Mouse (Mus musculus) brown adipose tissue, adult 24 weeks (tissue): Measurements from ENCODE around the gene Cfap58. TPM values are rescaled to one million over a fixed set of nuclear protein-coding genes. Genes with fewer than 3 reads are reported as not detected.

ENCODE experiments used
- H3K27ac ChIP-seq: fragments of 200-500 bp; replicated peaks from 2 replicates; pipeline ENCODE4 v1.5.1; 2012; ENCODE audit warnings: low read depth, mild to moderate bottlenecking, low read length
- H3K4me1 ChIP-seq: fragments of 200-500 bp; 2 replicates; pipeline ENCODE4 v1.6.1; 2012; ENCODE audit warnings: low read length, mixed read lengths; ENCODE audit not compliant: control insufficient read depth, insufficient read depth, insufficient read length
- H3K4me3 ChIP-seq: fragments of 200-500 bp; 2 replicates; pipeline ENCODE4 v1.5.1; 2012; ENCODE audit warnings: low read depth, mild to moderate bottlenecking, low read length, moderate library complexity; ENCODE audit not compliant: insufficient read depth
- polyA plus RNA-seq: library from polyadenylated mRNA; stranded (reverse); fragments of >200 nt; gene quantifications from 2 replicates; pipeline ENCODE4 v1.2.4, GENCODE M21; 2012; ENCODE audit not compliant: missing spikeins, insufficient read depth, insufficient read length

Cfap58 gene
- polyA plus RNA-seq: not detected in 2 replicates

DNA sequence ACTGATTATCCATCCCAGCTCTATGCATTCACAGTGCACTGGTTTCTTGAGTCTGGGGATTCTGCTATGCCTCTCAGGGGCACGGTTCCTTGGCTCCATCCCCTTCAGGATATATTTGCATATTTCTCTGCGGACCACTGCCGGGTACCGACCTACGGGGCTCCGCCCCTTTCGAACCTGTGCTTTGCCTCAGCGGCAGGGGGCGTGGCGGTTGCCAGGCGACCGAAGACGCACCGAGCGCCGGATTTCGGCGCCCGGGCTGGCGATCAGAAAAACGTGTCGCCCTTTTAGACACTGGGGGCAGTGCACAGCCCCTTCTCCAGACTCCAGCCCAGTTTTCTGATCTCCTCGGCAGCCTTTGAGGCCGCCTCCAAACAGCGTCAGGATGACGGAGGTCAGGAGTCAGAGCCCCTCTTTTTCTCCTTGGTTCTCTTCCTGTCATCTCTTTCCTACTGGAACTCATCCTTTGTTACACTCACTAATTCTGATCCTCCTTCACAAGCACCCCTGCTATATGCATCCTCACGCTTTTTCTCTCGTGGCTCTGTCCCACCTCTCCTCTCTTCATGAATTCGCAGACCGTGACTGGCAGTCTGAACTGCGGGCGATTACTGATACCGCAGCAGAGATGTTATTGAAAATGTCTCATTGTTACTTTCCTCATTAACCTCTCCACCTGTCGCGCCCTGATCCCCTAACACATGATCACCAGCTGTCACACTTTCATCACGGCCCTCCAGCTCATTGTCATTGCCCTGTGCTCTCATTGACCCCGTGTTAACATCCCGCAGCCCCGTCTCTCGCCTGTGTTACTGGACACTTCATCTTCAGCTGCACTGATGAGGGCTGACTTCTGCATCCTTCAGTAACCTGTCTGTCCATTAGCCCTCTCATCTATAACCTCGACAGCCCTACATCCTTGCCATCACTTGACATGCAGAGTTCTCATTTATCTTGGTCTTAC is at the start of gene Cfap58:
TSS of gene Cfap58 (plus strand) at position 233 of the 964 bp plus-strand sequence.
- peak within 1 kb of the TSS; percentile 49 for H3K4me3 ChIP-seq
- no peak within 1 kb of the TSS for H3K27ac ChIP-seq
- H3K4me1 ChIP-seq: no peaks in the 10 kb centered on the region

DNA sequence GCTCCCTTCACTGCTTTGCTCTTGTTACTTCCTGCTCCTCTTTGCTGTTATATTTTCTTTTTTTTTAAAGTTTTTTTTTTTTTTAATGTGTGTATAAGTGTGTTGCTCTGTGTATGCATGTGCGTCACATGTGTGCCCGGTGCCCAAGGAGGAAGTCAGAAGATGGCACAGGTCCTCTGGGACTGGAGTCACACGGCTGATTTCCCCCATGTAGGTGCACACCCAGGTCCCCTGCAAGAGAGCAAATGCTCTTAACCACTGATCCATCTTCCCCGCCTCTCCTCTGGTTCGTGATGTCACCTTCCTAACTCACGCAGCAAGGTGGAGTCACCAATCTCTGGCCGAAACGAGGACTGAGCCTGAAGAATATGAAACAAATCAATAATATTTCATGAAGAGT is 49.4 kb upstream of the Cfap58 start:
- Histone ChIP-seq H3K27ac (no peak overlapping the region), H3K4me1 (peaks cover 7% of the 10 kb centered on the region; the same call in 1 of the 2 replicates), H3K4me3 (no peak overlapping the region)

- peak overlapping the region; percentile 44 for H3K4me3 ChIP-seq
- peak overlapping the region; percentile 92 for H3K27ac ChIP-seq
- H3K4me1 ChIP-seq: peaks cover 7% of the 10 kb centered on the region; the same call in 1 of the 2 replicates
Measured at GRCm38 (mm10) chr19:47890489-47891130, 46.9 kb upstream of the Cfap58 start.

DNA sequence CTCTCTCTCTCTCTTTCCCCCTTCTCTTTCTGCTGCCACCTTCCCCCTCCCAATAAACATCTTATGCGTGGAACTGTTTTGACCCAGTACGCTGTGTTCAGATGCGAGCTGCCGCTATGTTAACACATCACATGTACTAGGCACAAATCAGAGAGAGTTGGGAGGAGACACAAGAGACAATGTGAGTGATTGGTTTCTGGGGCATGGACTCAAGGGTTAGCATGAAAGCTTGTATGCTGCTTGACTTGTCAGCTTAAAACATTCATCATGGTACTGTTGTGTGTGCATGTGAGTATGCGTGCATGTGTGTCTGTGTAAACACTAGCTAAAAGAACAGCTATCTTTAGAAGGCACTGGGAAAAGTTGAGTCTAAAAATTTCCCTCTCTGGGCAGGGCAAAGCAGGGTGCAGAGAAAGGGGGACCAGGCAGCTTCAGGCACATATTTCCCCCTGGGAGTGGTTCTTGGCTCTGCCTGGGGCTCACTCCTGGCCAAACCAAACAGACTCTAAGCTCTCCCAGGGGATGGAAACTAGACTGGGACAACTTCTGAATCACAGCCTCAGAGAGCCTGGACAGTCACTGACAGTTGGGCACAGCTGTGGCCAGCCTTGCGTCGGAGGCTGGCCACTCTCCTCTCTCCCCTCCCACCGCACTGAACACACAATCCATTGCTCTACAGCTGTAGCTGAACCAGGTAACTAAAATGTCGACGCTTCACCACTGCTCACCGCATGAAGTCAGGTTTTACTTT is 45.7 kb upstream of the Cfap58 start:
- no peak overlapping the region for H3K4me3 ChIP-seq
- H3K4me1 ChIP-seq: peaks cover 7% of the 10 kb centered on the region; the same call in 1 of the 2 replicates
- peak overlapping the region; percentile 92 for H3K27ac ChIP-seq

GRCm38 (mm10) chr19:47893092-47893491 is 44.4 kb upstream of the Cfap58 start:
- Histone ChIP-seq H3K27ac (no peak overlapping the region), H3K4me3 (no peak overlapping the region), H3K4me1 (peaks cover 7% of the 10 kb centered on the region; the same call in 1 of the 2 replicates)

- Histone ChIP-seq H3K4me3 (no peak overlapping the region), H3K27ac (no peak overlapping the region), H3K4me1 (peaks cover 19% of the 10 kb centered on the region)
Measured at GRCm38 (mm10) chr19:47898472-47899079, 38.9 kb upstream of the Cfap58 start.

DNA sequence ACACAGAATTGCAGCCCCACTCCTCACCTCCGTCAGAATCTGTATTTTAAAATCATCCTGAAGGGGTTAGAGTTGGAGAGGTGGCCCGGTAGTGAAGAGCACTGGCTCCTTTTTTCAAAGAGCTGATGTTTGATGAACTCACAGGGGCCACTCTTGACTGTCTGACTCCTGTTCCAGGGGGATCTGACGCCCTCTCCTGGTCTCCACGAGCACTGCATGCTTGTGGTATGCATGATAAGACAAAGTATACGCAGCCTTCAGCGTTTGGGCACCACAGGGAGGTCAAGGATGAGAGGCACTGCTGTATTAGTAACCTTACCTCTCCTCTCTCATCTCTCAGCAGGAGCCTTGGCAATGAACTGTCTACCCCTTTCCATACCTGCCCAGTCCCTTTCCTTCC is 37.5 kb upstream of the Cfap58 start:
- no peak overlapping the region for H3K4me3 ChIP-seq
- H3K4me1 ChIP-seq: peaks cover 20% of the 10 kb centered on the region
- no peak overlapping the region for H3K27ac ChIP-seq

GRCm38 (mm10) chr19:47900558-47900957 is 36.9 kb upstream of the Cfap58 start:
- Histone ChIP-seq H3K4me1 (peaks cover 20% of the 10 kb centered on the region), H3K4me3 (no peak overlapping the region), H3K27ac (no peak overlapping the region)

DNA sequence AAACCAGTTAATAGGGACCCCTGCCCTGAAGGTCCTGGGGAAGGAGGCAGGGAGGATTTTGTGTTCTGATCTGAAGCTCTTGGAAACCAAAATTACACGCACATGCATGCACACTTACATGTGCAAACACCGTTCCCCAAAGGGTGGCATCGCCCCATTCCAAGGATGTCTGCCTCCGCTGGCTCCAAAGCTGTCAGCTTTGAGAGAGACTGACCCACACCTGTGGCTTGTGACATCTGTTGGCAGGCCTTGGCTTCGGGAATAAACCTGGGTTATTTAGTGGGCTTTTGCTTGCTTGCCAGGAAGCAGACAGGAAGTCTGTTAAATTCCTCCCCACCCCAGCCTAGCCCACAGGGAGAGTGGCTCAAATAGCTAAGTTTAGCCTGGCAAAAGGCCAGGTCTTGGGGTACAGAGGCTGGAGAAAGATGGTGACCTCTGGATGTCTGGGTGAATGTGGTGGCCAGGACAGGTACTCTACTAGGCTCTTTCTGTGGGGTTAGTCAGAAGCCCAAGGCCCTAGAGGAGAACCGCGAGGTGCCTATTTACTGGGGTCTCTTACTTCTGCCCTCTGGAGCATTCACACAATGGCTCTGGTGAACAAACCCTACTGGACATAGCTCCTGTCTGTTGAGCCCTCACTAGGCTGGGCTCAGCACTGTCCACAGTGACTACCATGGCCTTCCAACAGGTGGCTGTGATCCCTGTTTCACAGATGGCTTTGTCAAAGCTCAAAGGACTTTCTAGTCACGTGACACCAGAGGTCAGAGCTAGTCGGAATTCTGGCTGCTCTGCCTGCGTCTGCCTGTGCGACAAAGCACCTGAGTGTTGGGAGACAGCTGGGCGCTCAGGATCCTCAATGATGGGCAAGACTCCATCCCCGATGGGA is 34.9 kb upstream of the Cfap58 start:
- Histone ChIP-seq H3K27ac (0 out of 2 replicates have a peak overlapping the region, but pooled peaks have one; percentile 9), H3K4me3 (no peak overlapping the region), H3K4me1 (peaks cover 23% of the 10 kb centered on the region)

DNA sequence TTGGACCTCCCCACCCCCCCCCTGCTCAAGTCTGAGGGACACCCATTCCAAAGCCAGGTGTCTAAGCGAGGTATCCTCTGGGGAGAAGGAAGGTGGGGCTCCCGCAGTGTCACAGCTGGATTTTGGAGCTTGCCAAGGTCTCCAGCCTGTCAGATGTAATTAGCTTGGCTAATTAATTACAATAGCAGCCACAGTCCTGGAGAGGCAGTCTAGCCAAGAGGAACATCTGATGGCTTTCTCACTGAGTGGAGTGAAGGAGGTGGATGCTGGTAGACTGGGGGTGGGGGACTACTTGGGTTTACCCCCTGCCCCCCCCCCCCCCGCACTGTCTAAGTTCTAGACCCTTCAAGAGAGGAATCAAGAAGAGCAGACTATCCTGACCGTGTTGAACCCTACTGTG is 33.8 kb upstream of the Cfap58 start:
- H3K4me3 ChIP-seq: no peak overlapping the region
- H3K4me1 ChIP-seq: peaks cover 23% of the 10 kb centered on the region
- H3K27ac ChIP-seq: no peak overlapping the region

DNA sequence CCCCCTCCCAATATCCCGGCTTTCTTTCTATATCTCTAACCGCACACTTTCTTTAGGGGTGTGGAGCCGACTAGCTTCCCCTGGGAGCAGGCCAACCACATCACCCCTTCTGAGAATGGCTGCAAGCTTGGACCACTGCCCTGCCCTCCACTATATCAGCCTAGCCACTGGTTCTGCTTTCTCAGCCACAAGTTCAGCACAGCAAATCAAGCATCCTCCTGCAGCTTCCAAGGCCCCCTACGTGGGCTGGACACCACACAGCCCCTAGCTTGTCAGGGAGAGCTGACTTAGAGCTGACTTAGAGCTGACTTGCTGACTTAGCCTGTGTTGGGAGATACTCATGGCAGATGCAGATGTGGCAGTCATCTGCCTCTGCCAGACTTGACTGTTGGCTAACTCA is 32.4 kb upstream of the Cfap58 start:
- Histone ChIP-seq H3K4me3 (no peak overlapping the region), H3K4me1 (peaks cover 25% of the 10 kb centered on the region), H3K27ac (no peak overlapping the region)

GRCm38 (mm10) chr19:47905603-47906002 is 31.9 kb upstream of the Cfap58 start:
- peaks cover 25% of the 10 kb centered on the region for H3K4me1 ChIP-seq

DNA sequence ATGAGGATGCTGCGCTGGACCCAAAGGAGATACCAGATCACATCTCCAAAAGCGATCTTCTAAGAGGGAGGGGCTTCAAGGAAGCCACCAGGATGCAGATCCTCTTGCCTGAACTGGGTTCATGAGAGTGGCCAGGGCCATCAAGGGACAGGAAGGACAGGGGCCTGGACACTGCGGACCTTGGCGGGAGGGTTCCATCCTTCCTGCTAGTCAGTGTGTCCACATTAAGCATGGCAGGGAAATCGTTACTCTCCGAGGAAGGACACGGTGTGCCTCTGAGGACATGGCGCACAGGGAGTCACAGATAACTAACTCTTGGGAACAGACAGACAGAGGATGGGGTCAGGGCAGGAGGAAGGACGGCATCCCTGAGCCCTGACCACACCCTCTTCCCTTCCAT is 29.9 kb upstream of the Cfap58 start:
- H3K4me3 ChIP-seq: no peak overlapping the region
- no peak overlapping the region for H3K27ac ChIP-seq
- H3K4me1 ChIP-seq: peaks cover 16% of the 10 kb centered on the region

More at GRCm38 (mm10) chr19:47905603-47906002, 31.9 kb upstream of the Cfap58 start:
- H3K4me3 ChIP-seq: no peak overlapping the region
- no peak overlapping the region for H3K27ac ChIP-seq

DNA sequence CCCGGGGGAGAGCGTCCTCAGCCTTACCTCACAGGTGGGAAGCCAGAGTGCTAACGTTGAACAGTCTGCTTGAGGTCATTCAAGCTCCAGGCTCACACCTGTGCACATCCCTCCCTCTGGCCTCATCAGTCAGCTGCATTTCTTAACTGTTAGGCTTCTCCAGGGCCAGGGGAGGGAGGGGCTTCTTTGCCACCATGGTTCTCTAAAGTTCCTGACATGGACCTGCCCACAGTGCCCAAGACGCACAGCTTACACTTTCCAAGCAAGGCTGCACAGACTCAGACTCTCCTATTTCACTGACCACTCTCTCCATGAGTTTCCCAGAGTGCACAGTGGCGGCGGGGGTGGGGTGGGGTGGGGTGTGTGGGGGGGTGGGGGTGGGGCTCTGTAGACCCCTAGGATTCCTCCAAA is 28.5 kb upstream of the Cfap58 start:
- Histone ChIP-seq H3K27ac (no peak overlapping the region), H3K4me3 (no peak overlapping the region), H3K4me1 (peaks cover 5% of the 10 kb centered on the region; the same call in 1 of the 2 replicates)
